Mouse (Mus musculus) neural tube, embryonic 15.5 days (tissue): Measurements from ENCODE around the gene Vmn1r203. TPM values are rescaled to one million over a fixed set of nuclear protein-coding genes. Genes with fewer than 3 reads are reported as not detected.
"Not testable (repeated sequence)": the region's sequence is repeated elsewhere in the genome, so short reads cannot be mapped to it uniquely, and the experiment has no call there.

Source experiments
- ATAC-seq: fragments of 200-750 bp; cut with Nextera tagmentation; 2 replicates; pipeline ENCODE4 v1.8.0; 2017; ENCODE audit warnings: mild to moderate bottlenecking, moderate TSS enrichment, moderate library complexity; ENCODE audit not compliant: low FRiP score
- H3K27ac ChIP-seq: fragments of 300-500 bp; sonication (generic); replicated peaks from 2 replicates; pipeline ENCODE4 v1.5.1; 2015; ENCODE audit warnings: mild to moderate bottlenecking, inconsistent platforms
- H3K27me3 ChIP-seq: fragments of 300-500 bp; sonication (generic); replicated peaks from 2 replicates; pipeline ENCODE4 v1.6.1; 2015; ENCODE audit warnings: inconsistent platforms
- H3K36me3 ChIP-seq: fragments of 300-500 bp; sonication (generic); 2 replicates; pipeline ENCODE4 v1.6.1; 2015; ENCODE audit warnings: inconsistent platforms
- H3K4me1 ChIP-seq: fragments of 300-500 bp; sonication (generic); 2 replicates; pipeline ENCODE4 v1.6.1; 2015; ENCODE audit warnings: inconsistent platforms
- H3K4me2 ChIP-seq: fragments of 300-500 bp; sonication (generic); 2 replicates; pipeline ENCODE4 v1.6.1; 2015; ENCODE audit warnings: inconsistent platforms, mild to moderate bottlenecking, moderate library complexity
- H3K4me3 ChIP-seq: fragments of 300-500 bp; sonication (generic); replicated peaks from 2 replicates; pipeline ENCODE4 v1.5.1; 2015; ENCODE audit warnings: mild to moderate bottlenecking, inconsistent platforms
- H3K9ac ChIP-seq: fragments of 300-500 bp; sonication (generic); replicated peaks from 2 replicates; pipeline ENCODE4 v1.6.1; 2015; ENCODE audit warnings: mild to moderate bottlenecking, inconsistent platforms
- H3K9me3 ChIP-seq: fragments of 300-500 bp; sonication (generic); replicated peaks from 2 replicates; pipeline ENCODE4 v1.6.1; 2016; ENCODE audit warnings: inconsistent platforms
- WGBS: fragments of 180-500 bp; shearing (Covaris S2); methylation state at CpG from one replicate; pipeline ENCODE4 v1.1.7; 2015; ENCODE audit warnings: mixed read lengths; 5-methylcytosine and 5-hydroxymethylcytosine counted together
- polyA plus RNA-seq: library from polyadenylated mRNA; unstranded; fragments of >200 nt; fragmentation: Nextera tagmentation; extraction: Ambion mirVana; gene quantifications from 2 replicates; pipeline ENCODE4 v1.2.1, GENCODE M21; 2015

Gene Vmn1r203
- polyA plus RNA-seq = not detected in 2 replicates

DNA sequence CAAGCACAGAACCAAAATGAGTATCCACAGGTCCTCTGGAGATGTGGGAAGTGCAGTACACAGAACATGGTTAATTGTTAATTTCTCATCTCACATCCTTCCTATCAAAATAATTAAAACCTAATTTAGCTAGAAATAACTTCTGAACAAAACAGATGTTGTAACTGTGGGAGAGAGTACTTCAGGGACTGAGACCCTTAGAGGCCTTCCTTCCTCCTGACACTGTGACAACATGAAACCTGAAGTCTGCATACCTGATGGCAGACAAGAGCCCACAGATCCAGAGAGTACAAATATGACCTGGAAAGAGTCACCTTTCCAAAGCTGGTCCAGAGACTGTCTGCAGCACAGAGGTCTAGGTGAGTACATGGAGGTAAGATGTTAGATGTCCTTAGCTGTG is at the start of gene Vmn1r203:
Vmn1r203 (plus strand) TSS at position 301 of the 400 bp plus-strand sequence.
- H3K9me3 ChIP-seq = no peaks in the 10 kb centered on the region
- no peak for ATAC-seq

DNA sequence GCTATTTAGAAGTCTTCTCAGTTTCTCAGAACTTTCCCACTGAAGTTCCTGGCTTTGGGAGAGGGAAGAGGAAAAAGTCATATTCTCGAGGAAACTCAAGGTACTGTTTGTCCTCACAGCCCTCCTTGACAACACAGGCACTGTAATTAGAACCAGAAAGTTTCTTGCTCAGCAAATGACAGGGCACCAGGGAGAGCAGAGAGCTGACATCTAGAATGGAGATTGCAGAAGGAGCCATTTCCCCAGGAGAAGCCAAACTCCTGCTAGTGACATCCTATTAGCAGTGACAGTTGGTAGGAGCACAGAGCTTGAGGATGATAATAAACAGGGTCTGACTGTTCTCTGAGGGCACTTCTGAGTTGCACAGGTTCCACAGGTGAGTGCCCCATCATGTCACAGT is 46.3 kb upstream of the Vmn1r203 start, which contains the start of gene Vmn1r201:
Vmn1r201 (plus strand) TSS at position 301 of the 400 bp plus-strand sequence.
- no peak within 1 kb of the TSS for H3K4me3 ChIP-seq
- H3K9me3 ChIP-seq = no peaks in the 10 kb centered on the region
- ATAC-seq = no peak
- no peak within 1 kb of the TSS for H3K4me2 ChIP-seq
- 69% methylated on average over 1 of the region's 1 CpGs for WGBS
- H3K27ac ChIP-seq = no peak within 1 kb of the TSS
- no peaks in the 10 kb centered on the region for H3K36me3 ChIP-seq
- no peaks in the 10 kb centered on the region for H3K27me3 ChIP-seq
- H3K4me1 ChIP-seq = no peaks in the 10 kb centered on the region
- H3K9ac ChIP-seq = no peak within 1 kb of the TSS

More for the DNA sequence above, at the start of gene Vmn1r203:
- no peaks in the 10 kb centered on the region for H3K4me1 ChIP-seq
- H3K27ac ChIP-seq = no peak within 1 kb of the TSS
- no peaks in the 10 kb centered on the region for H3K36me3 ChIP-seq
- no peak within 1 kb of the TSS for H3K4me2 ChIP-seq
- no peak within 1 kb of the TSS for H3K9ac ChIP-seq
- no peaks in the 10 kb centered on the region for H3K27me3 ChIP-seq
- no peak within 1 kb of the TSS for H3K4me3 ChIP-seq

DNA sequence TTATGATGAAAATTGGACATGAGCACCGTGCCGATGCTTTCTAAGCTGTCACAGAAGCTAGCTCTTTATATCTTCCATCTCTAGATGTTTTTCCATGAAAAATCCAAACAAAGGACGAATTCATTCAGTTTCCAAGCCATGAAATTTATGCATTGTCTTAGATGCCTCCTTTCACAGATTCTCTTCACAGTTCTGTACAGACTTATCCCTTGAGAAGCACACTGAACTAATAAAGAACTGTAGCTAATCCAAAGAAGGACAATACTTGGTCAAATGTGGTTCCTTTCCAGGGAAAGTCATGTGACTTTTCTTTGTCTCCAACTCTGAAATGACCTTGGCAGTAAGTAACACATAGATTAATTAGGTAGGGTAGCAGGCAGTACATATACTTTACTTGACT is 15.5 kb upstream of the Vmn1r203 start:
- WGBS = 50% methylated on average over 3 of the region's 3 CpGs
- Histone ChIP-seq H3K9ac (no peak overlapping the region), H3K9me3 (no peaks in the 10 kb centered on the region), H3K27ac (no peak overlapping the region), H3K4me2 (no peak overlapping the region), H3K27me3 (no peaks in the 10 kb centered on the region), H3K4me3 (no peak overlapping the region), H3K36me3 (no peaks in the 10 kb centered on the region), H3K4me1 (no peaks in the 10 kb centered on the region)
- ATAC-seq = no peak

DNA sequence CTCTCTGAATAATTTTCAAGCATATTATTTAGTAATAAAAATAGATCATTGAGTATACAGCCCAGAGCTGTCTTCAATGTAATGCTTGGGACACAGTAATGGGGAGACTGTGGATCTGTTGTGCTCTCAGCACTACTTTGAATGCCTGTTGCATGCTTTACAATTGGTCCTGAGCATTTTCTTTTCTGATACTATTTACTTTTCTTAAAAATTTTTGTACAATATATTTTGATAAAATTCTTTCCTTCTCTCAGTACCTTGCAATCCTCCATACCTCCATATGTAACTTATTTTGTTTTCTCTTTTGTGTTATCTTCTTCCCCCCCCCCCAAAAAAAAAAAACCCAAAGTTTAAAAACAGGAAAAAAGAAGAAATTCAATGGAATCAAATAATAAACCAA is 12.6 kb upstream of the Vmn1r203 start, which contains the start of gene Vmn1r202:
Vmn1r202 (minus strand) TSS at position 101 of the 400 bp plus-strand sequence.
- no peak within 1 kb of the TSS for H3K4me3 ChIP-seq
- H3K27ac ChIP-seq = no peak within 1 kb of the TSS
- no peaks in the 10 kb centered on the region for H3K9me3 ChIP-seq
- ATAC-seq = no peak
- H3K27me3 ChIP-seq = no peaks in the 10 kb centered on the region
- H3K4me1 ChIP-seq = no peaks in the 10 kb centered on the region
- H3K36me3 ChIP-seq = no peaks in the 10 kb centered on the region
- H3K9ac ChIP-seq = no peak within 1 kb of the TSS
- no peak within 1 kb of the TSS for H3K4me2 ChIP-seq

DNA sequence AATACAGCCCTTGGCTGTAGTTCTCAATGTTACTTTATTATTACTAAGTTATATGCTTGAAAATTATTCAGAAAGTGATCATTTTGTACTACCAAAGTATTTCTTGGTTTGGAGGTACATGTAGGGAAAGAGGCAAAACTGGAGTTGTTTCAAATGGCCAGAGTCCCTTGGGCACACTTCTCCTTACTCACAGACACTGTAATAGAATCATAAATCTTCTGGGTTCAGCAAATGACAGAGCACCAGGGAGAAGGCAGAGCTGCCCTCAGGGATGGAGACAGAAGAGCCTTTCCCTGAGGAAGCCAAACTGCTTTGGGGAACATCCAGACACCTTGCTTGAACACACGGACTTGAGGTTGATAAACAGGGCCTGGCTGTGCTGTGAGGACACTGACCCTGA is 35.0 kb downstream of the Vmn1r203 start, which contains the start of gene Vmn1r204:
Vmn1r204 (plus strand) TSS at position 301 of the 400 bp plus-strand sequence.
- not testable (repeated sequence) for H3K36me3 ChIP-seq, H3K4me3 ChIP-seq, H3K9ac ChIP-seq, H3K4me2 ChIP-seq, H3K4me1 ChIP-seq, H3K27me3 ChIP-seq, ATAC-seq, H3K27ac ChIP-seq, H3K9me3 ChIP-seq
- 60% methylated on average over 1 of the region's 1 CpGs for WGBS

DNA sequence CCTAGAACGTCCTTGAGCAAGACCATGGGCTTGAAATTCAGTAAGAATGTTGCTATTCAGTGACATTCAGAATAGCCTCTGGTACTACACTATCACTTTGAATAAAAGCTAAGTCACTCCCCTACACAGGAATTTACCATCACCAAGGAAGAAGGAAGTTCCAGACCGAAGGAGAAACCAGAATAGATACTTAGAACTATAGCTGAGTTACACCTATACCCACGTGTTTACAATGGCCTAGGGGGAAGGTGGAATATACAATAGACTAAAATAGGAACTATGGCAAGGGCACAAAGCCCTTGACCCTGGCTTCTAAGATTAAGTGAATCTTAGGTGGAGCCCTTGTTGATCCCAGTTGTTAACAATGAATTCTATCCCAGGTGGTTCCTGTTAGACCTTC is 57.0 kb downstream of the Vmn1r203 start:
- H3K27me3 ChIP-seq, H3K36me3 ChIP-seq, H3K27ac ChIP-seq, H3K9ac ChIP-seq, H3K4me2 ChIP-seq, H3K4me1 ChIP-seq, ATAC-seq, H3K4me3 ChIP-seq, H3K9me3 ChIP-seq: not testable (repeated sequence)
- 81% methylated on average over 3 of the region's 3 CpGs for WGBS

Other genes starting within 250 kb of the Vmn1r203 start
- gene Vmn1r195, start 247.6 kb upstream of the Vmn1r203 start, polyA plus RNA-seq = not detected in 2 replicates
- not detected in 2 replicates for gene Vmn1r196, start 228.2 kb upstream of the Vmn1r203 start, polyA plus RNA-seq
- gene Vmn1r197, start 193.5 kb upstream of the Vmn1r203 start, polyA plus RNA-seq = not detected in 2 replicates
- gene Vmn1r198, start 167.8 kb upstream of the Vmn1r203 start, polyA plus RNA-seq = not detected in 2 replicates
- gene Vmn1r199, start 138.3 kb upstream of the Vmn1r203 start, polyA plus RNA-seq = not detected in 2 replicates
- gene Vmn1r200, start 127.7 kb upstream of the Vmn1r203 start, polyA plus RNA-seq = not detected in 2 replicates
- not detected in 2 replicates for gene Vmn1r201, start 46.2 kb upstream of the Vmn1r203 start, polyA plus RNA-seq
- gene Vmn1r202, start 12.7 kb upstream of the Vmn1r203 start, polyA plus RNA-seq = not detected in 2 replicates
- not detected in 2 replicates for gene Vmn1r204, start 35.1 kb downstream of the Vmn1r203 start, polyA plus RNA-seq
- not detected in 2 replicates for gene Vmn1r205, start 74.9 kb downstream of the Vmn1r203 start, polyA plus RNA-seq
- not detected in 2 replicates for gene Vmn1r206, start 106.1 kb downstream of the Vmn1r203 start, polyA plus RNA-seq
- gene Vmn1r207-ps, start 211.5 kb downstream of the Vmn1r203 start, polyA plus RNA-seq = not detected in 2 replicates